Mouse (Mus musculus) heart, postnatal 25 days (tissue): Measurements from ENCODE around the gene Fbxl15. TPM values are rescaled to one million over a fixed set of nuclear protein-coding genes. Genes with fewer than 3 reads are reported as not detected.

Source experiments
- DNase-seq: peaks from one replicate; pipeline ENCODE4 v3.0.0; 2022; ENCODE audit warnings: low spot score
- intact Hi-C: fragments of 180-260 bp; cut with DNase I; formaldehyde crosslinking; loops from one replicate; pipeline ENCODE4 v1.15.1; 2025
- total RNA-seq, 2 experiments: library from RNA; stranded (reverse); gene quantifications; 2 replicates each; pipeline ENCODE4 v1.2.3; 2021

Fbxl15 gene
- total RNA-seq, 2 experiments from 2014 or later: 5.2 to 6.0 TPM

DNA sequence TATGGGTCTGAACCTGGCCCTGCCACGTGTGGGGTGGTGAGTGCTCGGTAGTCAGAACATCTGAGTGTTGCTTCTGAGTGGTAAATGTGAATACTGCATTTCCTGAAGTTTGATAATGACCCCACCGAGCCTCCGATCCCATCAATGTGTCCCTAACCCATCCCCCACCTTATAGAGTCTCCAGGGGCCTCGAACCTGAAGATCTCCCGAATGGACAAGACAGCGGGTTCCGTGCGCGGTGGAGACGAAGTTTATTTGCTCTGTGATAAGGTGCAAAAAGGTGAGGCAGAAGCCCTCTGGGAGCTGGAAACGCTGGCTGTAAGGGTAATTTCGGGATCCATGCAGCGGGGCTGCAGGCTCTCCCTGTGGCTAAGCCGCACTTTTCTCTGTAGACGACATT, 20.2 kb upstream of the Fbxl15 start:
- no peak for DNase-seq

DNA sequence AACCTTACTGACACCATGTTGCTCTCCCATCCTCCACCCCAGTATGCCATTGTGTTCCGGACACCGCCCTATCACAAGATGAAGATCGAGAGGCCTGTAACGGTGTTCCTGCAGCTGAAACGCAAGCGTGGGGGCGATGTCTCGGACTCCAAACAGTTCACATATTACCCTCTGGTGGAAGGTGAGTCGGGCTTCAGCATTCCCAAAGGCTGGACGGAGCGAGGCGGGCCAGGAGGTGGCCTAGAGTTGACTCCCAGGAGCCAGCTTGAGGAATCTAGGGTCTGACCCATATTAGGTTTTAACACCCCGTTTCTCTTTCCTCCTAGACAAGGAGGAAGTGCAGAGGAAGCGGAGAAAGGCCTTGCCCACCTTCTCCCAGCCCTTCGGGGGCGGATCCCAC, 19.7 kb upstream of the Fbxl15 start:
- intact Hi-C loops: loop anchor here (2.0 kb wide), 1 partner anchor 18 kb away; the partner anchor contains the start of gene Psd
- DNase-seq: no peak

More for the DNA sequence above, 20.2 kb upstream of the Fbxl15 start:
- intact Hi-C loops: loop anchor here (2.0 kb wide), 1 partner anchor 19 kb away; the partner anchor contains the start of gene Psd

DNA sequence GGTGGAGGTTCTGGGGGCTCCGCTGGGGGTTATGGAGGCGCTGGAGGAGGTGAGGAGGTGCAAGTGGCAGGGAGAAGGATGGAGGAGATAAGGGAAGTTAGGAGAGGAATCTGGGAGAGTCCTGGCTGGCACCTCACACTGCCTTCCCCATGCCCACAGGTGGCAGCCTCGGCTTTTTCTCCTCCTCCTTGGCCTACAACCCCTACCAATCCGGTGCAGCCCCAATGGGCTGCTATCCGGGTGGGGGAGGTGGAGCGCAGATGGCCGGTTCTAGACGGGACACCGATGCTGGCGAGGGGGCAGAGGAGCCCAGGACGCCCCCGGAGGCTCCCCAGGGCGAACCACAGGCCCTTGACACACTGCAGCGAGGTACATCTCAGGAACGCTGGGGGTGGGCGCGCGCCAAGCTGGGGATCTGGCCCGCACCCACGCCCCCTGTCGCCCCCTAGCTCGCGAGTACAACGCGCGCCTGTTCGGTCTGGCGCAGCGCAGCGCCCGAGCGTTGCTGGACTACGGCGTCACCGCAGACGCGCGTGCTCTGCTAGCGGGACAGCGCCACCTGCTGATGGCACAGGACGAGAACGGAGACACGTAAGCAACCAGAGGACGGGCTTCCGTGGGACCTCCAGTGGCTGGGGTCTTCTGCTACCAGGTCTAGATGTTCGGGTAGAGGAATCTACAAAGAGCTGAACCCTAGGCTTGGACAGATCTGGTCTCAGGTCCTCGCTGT, 19.1 kb upstream of the Fbxl15 start:
- intact Hi-C loops: loop anchor here (2.0 kb wide), 1 partner anchor 18 kb away; the partner anchor contains the start of gene Psd

DNA sequence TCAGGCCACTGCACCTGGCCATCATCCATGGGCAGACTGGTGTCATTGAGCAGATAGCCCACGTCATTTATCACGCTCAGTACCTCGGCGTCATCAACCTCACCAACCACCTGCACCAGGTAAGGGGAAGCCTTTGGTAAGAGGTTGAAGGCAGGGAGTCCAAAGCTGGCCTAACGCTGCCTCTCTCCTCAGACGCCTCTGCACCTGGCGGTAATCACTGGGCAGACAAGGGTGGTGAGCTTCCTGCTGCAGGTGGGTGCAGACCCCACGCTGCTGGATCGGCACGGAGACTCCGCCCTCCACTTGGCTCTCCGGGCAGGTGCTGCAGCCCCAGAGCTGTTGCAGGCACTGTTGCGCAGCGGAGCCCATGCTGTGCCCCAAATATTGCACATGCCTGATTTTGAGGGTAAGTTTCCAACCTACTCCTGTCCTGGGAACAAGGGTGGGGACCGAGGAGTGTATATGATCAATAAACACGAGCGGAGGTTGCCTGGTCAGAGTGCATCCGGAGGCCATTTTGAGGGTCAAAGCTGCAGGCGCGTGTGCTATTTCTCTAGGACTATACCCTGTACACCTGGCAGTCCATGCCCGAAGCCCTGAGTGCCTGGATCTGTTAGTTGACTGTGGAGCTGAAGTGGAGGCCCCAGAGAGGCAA, 18.2 kb upstream of the Fbxl15 start:
- intact Hi-C loops: loop anchor here (2.0 kb wide), 1 partner anchor 17 kb away; the partner anchor contains the start of gene Psd
- no peak for DNase-seq

More for the DNA sequence above, 19.1 kb upstream of the Fbxl15 start:
- DNase-seq: peak; percentile 46

DNA sequence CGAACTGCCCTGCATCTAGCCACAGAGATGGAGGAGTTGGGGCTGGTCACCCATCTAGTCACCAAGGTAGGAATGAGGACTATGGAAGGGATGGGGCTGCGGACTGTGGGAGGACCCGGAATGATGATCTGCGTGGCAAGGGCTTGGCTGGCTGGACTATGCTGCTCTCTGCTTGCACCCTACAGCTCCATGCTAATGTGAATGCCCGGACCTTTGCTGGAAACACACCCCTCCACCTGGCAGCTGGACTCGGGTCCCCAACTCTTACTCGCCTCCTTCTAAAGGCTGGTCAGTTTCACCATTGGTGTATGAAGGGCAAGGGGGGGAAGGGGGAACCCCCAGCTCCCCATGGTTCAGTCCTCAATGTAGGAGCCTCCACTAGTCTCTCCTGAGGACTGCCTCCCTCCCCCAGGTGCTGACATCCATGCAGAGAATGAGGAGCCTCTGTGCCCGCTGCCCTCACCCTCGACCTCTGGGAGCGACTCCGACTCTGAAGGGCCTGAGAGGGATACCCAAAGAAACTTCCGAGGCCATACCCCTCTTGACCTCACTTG, 17.6 kb upstream of the Fbxl15 start:
- intact Hi-C loops: no loop called here
- no peak for DNase-seq

DNA sequence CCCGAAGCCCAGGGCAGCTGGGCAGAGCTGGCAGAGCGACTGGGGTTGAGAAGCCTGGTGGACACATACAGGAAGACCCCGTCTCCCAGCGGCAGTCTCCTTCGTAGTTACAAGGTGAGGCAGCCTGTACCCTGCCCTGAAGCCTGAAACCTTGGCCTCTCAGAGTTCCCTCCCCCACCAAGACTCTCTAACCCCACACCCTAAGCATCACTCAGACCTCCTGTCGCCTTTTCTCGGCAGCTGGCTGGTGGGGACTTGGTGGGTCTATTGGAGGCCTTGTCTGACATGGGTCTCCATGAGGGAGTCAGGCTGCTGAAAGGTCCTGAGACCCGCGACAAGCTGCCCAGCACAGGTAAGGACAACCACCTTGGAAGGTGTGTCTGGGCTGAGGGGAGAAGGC, 16.6 kb upstream of the Fbxl15 start:
- no peak for DNase-seq
- intact Hi-C loops: no loop called here

DNA sequence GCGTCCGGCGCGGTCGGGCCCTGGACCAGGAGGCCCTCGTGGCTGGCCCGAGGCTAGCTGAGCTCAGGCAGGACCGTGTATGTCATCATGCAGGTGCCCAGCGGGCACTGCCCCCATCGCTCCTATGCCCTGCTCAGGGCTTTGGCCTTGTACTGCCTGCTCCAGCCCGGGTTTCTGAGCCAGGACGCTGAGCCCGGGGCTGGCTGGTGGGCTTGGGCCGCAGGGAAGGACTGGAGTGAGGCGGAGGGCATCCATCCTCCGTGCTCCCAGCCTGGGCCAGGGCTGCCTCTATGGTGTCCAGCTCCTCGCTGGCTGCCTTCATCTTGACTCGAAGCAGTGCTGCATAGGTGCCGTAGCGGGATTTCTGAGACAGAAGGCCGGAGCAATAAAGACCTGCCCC, 15.4 kb upstream of the Fbxl15 start:
- no peak for DNase-seq
- intact Hi-C loops: no loop called here

DNA sequence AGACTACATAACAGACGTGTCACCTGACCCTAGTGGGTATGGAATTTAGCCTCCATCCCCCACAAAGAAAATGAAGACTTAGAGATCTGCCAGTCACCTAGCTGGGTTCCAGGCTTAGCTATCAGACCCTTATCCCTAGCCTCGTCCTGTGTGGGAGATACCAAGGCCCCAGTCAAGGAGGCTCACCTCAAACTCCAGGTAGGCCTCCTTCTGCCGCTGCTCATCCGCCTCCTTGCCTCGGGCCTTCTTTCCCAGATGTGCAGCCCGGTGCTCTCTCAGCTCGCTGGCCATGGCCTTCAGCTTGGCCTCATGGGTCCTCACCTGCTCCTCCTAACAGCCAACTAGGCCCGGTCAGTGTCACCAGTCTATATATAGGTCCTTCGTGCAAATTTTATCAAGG, 14.9 kb upstream of the Fbxl15 start:
- DNase-seq: no peak
- intact Hi-C loops: no loop called here

DNA sequence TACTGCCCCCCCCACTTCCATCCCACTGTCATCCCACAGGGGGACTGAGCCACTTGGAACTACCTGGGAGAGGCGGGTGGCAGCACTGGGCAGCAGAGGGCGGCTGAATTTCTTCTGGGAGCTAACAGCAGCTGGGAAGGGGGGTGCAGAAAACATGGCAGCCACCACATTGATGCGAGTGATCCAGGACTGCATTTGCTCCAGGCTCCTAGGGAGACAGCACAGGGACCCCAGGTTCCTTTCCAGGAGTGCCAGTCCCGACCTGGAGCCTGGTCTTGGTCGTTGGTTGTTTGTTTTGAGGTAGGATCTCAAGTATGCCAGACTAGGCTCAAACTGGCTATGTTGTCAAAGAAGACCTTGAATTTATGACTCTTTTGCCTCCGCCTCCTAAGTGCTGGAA, 14.4 kb upstream of the Fbxl15 start:
- intact Hi-C loops: no loop called here
- no peak for DNase-seq

DNA sequence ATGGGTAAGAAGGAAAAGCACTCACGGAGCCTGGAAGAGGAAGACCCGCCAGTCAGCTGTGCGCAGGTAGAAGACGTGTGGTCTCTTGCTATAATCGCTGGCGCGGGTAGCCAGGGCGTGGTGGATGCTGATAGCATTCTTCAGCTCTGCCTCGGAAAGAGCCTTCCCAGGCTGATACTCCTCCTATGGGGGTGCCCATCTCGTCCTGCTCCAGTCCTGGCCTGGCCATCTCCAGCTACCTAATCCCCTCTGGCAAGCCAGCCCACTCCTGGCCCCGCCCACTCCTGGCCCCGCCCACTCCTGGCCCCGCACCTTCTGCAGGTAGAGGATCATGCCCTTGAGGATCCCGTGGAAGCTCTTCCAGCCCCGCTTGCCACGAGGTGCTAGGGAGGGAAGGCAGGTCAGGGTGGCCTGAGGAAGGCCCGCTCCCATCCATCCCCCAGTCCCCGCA, 13.8 kb upstream of the Fbxl15 start:
- intact Hi-C loops: no loop called here
- no peak for DNase-seq

DNA sequence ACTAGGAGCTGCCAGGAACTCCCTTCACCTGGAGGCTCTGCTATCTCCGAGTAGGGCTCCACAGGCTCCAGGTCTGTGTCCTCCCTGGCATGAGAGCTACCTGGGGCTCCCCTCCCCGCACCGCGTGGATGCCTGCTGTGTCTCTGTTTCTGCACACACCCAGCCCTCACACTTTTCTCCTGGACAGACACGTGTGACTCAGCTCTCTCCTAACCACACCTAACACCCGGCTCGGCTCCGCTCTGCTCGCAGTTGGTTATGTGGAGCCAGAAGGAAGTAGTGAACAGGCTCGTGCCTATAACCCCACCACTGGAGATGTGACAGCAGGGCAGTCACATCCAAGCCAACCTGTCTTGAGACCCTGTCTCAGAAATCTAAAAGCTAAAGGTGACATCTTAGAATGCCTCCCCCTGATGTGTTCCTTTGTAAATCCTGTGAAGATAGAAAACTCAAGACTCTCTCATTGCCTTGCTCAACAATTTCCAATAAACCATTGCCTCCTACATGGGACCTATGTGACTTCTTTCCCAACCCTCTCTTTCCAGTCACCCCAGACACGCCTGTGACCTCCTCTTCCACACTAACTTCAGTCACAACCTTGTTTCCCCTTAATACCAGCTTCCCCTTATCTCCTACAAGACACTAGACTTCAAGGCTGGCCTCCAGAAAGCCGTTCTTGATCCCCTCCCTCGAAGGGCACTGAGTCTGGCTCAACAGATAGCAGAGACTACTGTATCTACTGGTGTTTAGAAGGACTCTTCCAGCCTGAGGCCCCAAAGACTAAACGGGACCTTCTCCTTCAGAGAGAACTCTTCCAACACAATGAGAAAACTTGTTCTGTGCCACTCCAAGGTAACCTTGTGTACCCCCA, 12.9 kb upstream of the Fbxl15 start:
- no peak for DNase-seq
- intact Hi-C loops: no loop called here

DNA sequence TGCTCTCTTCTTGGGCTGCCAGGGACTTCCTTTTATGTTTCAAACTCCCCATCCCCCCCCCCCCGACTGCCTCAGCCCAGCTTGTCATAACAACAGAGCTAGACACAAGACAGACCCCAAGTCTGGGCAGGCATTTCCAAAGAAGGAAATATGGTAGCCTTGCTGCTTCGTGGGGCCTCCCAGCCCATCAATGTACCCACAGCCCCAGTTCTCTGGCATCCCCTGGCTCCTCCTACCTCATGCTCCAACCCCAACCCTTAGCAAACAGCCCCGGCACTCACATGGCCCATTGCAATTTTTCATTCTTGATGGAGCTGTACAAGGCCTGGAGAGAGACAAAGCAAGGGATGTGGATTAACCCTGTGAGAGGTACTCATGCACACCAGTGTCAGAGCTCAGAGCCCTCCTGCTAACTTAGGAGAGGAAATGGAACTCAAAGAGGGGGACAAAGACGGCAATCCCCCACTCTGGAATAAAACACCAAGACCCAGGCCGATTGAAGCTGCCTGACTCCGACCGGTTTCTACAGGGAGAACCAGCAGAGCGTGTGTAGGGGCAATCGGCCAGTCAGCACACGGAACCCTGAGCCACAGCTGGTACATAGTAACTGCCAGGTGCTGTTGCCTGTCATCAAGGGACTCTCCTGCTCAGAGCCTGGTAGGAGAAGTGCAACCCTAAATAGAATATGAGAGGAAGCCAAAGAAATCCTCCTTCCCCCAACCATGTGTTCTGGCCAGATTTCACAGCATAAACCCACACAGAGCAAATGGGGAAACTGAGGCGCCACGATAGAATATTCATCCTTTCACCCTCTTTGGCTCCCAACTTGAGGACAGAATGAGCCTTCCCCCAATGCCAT, 12.0 kb upstream of the Fbxl15 start:
- DNase-seq: no peak
- intact Hi-C loops: no loop called here

DNA sequence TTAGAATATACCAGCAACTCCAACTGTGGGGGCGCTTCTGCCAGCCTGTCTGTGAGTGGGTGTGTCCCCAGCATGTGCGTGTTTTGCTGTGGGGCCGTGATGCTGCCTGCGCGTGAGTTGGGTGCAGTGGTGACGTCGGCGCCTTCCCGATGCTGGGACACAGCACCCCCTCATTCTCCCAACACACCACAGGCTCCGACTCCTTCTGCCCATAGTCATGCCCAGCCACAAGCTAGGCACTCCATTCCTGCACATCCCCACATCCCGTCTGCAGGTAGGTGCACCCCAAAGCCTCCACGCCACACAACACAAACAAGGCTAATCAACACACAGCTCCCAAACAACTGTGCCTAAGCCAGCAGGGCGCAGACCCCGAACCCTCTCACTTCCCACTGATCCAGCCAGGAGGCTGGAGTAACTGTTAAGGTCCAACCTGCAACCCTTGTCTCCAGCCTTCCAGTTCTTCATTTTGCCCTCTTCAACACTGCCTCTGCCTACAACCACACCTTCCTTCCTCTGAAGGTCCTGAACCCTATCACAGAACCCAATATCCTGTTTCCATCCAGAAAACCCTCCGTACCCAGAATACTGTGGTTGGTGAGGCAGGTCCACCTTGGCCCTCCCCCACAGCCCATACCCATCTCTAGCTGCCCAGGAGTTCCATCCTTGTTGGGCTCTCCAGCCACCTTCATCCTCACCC, 11.0 kb upstream of the Fbxl15 start:
- intact Hi-C loops: no loop called here
- DNase-seq: no peak

DNA sequence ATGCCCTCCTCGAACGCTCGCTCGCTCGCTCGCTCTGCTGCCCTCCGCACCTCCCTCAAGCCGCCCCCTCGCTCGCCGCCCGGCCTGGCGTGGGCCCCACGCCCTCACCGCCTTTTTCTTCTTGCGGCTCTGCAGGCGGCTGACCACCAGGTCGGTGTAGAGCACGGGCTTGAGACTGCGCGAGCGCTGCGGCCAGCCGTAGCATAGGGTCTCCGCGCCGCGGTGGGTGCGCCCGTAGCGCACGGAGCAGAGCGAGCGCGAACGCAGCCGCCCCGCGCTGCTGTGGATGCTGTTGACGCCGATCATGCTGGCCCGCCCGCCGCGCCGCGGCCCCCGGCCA, 10.5 kb upstream of the Fbxl15 start:
- DNase-seq: no peak
- intact Hi-C loops: no loop called here

DNA sequence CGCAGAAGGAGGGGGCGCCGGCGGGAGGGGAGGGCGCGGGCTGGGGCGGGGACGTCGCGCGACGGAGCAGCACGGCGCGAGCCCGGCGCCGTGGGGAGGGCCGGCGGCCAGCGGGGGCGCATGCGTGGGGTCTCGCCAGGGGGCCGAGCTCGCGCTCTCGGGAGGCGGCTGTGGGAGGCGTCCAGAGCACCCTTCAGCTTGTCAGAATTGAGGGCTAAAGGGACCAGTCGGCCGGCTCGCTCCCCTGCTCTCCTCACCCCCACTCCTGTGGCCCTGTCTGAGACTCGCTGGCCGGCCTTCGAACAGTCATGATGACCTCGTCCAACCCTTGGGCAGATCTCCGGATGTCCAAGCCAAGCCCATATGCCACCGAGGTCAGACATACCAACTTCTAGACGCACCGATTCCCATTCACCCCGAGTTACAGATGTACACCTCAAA, 9.9 kb upstream of the Fbxl15 start:
- no peak for DNase-seq
- intact Hi-C loops: no loop called here

DNA sequence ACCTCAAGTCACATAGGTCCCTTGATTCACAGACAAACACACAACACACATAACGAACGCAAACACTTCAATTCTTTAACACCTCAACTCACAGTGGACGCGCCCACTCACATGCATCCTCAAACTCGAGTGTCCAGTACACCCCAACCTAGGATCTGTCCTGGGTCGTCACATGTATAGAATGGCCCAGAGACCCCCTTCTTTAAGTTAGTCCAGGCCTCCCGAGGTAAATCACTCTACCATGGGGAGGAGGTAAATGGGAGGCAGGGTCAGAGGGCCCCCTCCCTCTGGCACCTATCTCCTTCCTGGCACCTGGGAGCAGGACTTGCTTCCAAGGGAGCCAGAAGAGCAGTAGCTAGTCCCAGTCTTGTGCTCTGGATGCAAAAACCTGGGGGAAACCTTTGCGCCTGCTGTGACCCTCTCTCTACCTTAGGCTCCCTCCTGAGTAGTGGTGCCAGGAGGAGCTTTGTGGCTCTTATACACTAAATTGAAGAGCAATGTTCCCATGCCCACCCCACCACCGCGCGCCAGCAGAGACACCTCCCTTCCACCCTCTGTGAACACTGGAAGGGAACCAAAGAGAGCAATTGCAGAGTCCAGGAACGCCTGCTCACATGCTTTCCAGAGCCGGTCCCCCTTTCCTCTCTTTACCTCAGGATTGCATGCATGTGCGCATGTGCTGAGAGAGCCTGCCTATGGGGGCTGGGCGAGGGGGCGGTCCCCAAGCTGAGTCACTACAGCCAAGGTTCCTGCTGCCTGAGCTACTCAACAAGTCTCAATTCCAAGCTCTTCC, 9.2 kb upstream of the Fbxl15 start:
- DNase-seq: peak; percentile 48
- intact Hi-C loops: no loop called here

DNA sequence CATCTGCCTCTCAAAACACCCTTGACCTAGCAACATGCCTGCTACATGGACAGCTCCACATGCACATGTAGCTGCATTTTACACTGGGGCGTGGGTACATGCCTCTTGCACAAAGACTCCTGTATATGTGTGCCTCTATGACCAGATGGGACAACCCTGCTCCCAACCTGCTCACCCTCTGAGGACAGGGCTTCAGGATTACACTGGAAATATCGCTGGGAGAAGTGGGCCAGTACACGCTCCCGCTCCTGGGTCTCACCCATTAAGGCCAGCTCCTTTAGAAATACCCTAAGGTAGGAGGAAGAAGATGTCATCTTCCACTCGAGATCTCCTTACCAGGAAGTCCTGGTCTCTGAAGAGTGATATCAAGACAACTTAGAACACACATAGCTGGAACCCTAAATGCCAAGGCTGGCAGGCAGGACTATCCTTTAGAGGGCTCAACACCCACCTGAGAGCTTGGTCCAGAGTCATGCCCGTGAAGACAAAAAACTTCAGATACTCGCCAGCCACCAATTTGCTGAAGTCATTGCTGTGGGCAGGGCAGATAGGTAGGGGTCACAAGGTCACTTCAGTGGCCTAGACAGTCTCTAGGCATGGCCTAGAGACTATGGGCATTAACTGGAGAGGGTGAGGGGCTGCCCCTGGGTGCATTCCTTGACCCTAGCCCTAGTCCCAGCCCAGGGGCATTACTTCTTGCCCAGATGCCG, 7.8 kb upstream of the Fbxl15 start:
- intact Hi-C loops: no loop called here
- DNase-seq: no peak
